Mouse (Mus musculus) brain, embryonic 14.5 days (tissue): Measurements from ENCODE around the gene Tsen2.

Source experiments
- CTCF ChIP-seq: fragments of 200-500 bp; IDR thresholded peaks from 2 replicates; pipeline ENCODE4 v1.5.1; 2012; ENCODE audit warnings: inconsistent platforms, mild to moderate bottlenecking, moderate library complexity, borderline replicate concordance; ENCODE audit not compliant: insufficient read depth, insufficient read length; ENCODE audit errors: extremely low read depth
- POLR2A ChIP-seq: fragments of 200-500 bp; IDR thresholded peaks from 2 replicates; pipeline ENCODE4 v1.6.1; 2012; ENCODE audit warnings: mild to moderate bottlenecking, inconsistent platforms, borderline replicate concordance; ENCODE audit not compliant: poor library complexity, insufficient read depth, insufficient read length, severe bottlenecking; ENCODE audit errors: extremely low read depth

DNA sequence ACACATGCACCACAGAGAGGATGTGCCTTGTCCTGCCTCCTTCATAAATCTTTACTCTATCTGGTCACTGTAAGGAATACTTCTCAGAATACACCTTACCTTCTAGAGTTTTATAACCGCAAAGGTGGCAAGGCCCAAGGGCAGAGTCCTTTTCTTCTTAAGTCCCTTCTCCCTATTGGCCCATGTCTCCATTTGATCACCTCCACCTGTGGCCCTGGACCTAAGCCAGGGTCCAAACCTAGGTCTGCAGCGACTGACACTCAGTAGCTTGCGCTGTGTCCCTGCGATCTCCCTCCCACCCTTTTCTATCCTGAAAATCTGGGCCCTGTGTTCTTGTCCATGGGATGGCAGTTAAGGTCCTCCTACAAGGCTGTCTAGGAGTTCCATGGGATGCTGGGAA is 41.4 kb upstream of the Tsen2 start:
- TF ChIP-seq CTCF (no peak), POLR2A (no peak)
